Mouse (Mus musculus): Measurements from ENCODE around the gene Gm10439. TPM values are rescaled to one million over a fixed set of nuclear protein-coding genes. Genes with fewer than 3 reads are reported as not detected.

The Gm10439 gene
- not detected in 2 replicates for polyA plus RNA-seq (2015; fragmentation: Nextera tagmentation; extraction: Ambion mirVana)

GRCm38 (mm10) chrX:149594270-149594669 lies at the start of gene Gm10439:
TSS of gene Gm10439 (plus strand) at chrX:149594570.

Other genes with a start within 250 kb of the Gm10439 start
- gene Gm15085, start 147.0 kb upstream of the Gm10439 start, polyA plus RNA-seq (2015; fragmentation: Nextera tagmentation; extraction: Ambion mirVana), result not detected in 2 replicates
- gene Gm15097, start 189.9 kb downstream of the Gm10439 start, polyA plus RNA-seq (2015; fragmentation: Nextera tagmentation; extraction: Ambion mirVana), result not detected in 2 replicates